Mouse (Mus musculus) ES-E14 (cell line): Measurements from ENCODE around the gene Wasf2. TPM values are rescaled to one million over a fixed set of nuclear protein-coding genes. Genes with fewer than 3 reads are reported as not detected.

Experiments
- DNase-seq: peaks from one replicate; pipeline ENCODE4 v3.0.0-alpha.2; 2013; ENCODE audit warnings: low read depth, low spot score
- H3K27ac ChIP-seq: 2 replicates; pipeline ENCODE4 v1.5.1; 2012; ENCODE audit warnings: low read depth, mild to moderate bottlenecking, low read length, moderate library complexity, mixed read lengths; ENCODE audit not compliant: poor library complexity, insufficient read depth, severe bottlenecking
- H3K36me3 ChIP-seq: 2 replicates; pipeline ENCODE4 v1.6.1; 2012; ENCODE audit warnings: mild to moderate bottlenecking, low read length, moderate library complexity, mixed read lengths; ENCODE audit not compliant: control insufficient read depth, poor library complexity, insufficient read depth, severe bottlenecking
- H3K4me1 ChIP-seq, 2 experiments: fragments of 150-350 bp in 1 of 2; sonication (generic) in 1 of 2; 2 replicates each; pipeline ENCODE4 v1.6.1; 2012; ENCODE audit warnings: low read length in 2 of 2, mild to moderate bottlenecking in 1 of 2, mixed read lengths in 1 of 2; ENCODE audit not compliant: control insufficient read depth in 2 of 2, insufficient read depth in 2 of 2, poor library complexity in 1 of 2
- H3K4me3 ChIP-seq, 2 experiments: fragments of 150-350 bp in 1 of 2; sonication (generic) in 1 of 2; 2 replicates each; pipeline ENCODE4 v1.5.1; 2012; ENCODE audit warnings: low read length in 2 of 2, low read depth in 1 of 2, mild to moderate bottlenecking in 1 of 2, mixed read lengths in 1 of 2; ENCODE audit not compliant: insufficient read depth in 1 of 2, poor library complexity in 1 of 2, severe bottlenecking in 1 of 2
- H3K9ac ChIP-seq: 2 replicates; pipeline ENCODE4 v1.6.1; 2012; ENCODE audit warnings: low read depth, mild to moderate bottlenecking, low read length, mixed read lengths; ENCODE audit not compliant: poor library complexity, insufficient read depth, severe bottlenecking
- H3K9me3 ChIP-seq: fragments of 150-350 bp; sonication (generic); 2 replicates; pipeline ENCODE4 v1.6.1; 2012; ENCODE audit warnings: low read depth, mild to moderate bottlenecking, low read length; ENCODE audit not compliant: control insufficient read depth, insufficient read depth
- CHD2 ChIP-seq: IDR thresholded peaks from 2 replicates; pipeline ENCODE4 v1.6.1; 2014; ENCODE audit warnings: mild to moderate bottlenecking, low read depth, low read length, inconsistent platforms
- HCFC1 ChIP-seq: IDR thresholded peaks from 2 replicates; pipeline ENCODE4 v1.6.1; 2012; ENCODE audit warnings: low read length, inconsistent platforms, borderline replicate concordance; ENCODE audit not compliant: insufficient read depth
- MAFK ChIP-seq: IDR thresholded peaks from 2 replicates; pipeline ENCODE4 v1.6.1; 2014; ENCODE audit warnings: mild to moderate bottlenecking, low read depth, low read length, inconsistent platforms; ENCODE audit not compliant: insufficient read depth
- ZC3H11A ChIP-seq: IDR thresholded peaks from 2 replicates; pipeline ENCODE4 v1.6.1; 2012; ENCODE audit warnings: low read depth, mild to moderate bottlenecking, inconsistent platforms, low read length, borderline replicate concordance
- ZNF384 ChIP-seq: IDR thresholded peaks from 2 replicates; pipeline ENCODE4 v1.6.1; 2012; ENCODE audit warnings: low read depth, low read length, inconsistent platforms
- in situ Hi-C, 2 experiments: fragments of 600-800 bp; cut with MboI; formaldehyde crosslinking; loops; one replicate each; pipeline ENCODE4 v1.15.1; 2025; ENCODE audit warnings: low sequenced_read_pairs in 2 of 2, inconsistent platforms in 1 of 2; ENCODE audit not compliant: unreplicated experiment in 2 of 2
- total RNA-seq: library from RNA; depleted of rRNA; stranded (reverse); fragments of 300-350 nt; gene quantifications from 2 replicates; pipeline ENCODE4 v1.2.3, GENCODE M21; 2012

Gene Wasf2
- total RNA-seq, 1 experiment = 32.3 TPM

- peaks cover 16% of the 10 kb centered on the region for H3K36me3 ChIP-seq
- H3K9ac ChIP-seq = no peak overlapping the region
- no peak overlapping the region for H3K4me3 ChIP-seq
- H3K4me1 ChIP-seq = peaks cover 8 to 10% of the 10 kb centered on the region in 2 experiments; a peak in 3 of 4 replicates
- DNase-seq = no peak
- in situ Hi-C loops = no loop called here
- H3K9me3 ChIP-seq = no peaks in the 10 kb centered on the region
- peak overlapping the region; percentile 7; the same call in 1 of the 2 replicates for H3K27ac ChIP-seq
- no peak for TF ChIP-seq ZNF384
- TF ChIP-seq HCFC1 = no peak
- no peak for TF ChIP-seq CHD2
- TF ChIP-seq MAFK = no peak
- no peak for TF ChIP-seq ZC3H11A
These were observed 52.2 kb downstream of the Wasf2 start for GRCm38 (mm10) chr4:133182439-133183033.

DNA sequence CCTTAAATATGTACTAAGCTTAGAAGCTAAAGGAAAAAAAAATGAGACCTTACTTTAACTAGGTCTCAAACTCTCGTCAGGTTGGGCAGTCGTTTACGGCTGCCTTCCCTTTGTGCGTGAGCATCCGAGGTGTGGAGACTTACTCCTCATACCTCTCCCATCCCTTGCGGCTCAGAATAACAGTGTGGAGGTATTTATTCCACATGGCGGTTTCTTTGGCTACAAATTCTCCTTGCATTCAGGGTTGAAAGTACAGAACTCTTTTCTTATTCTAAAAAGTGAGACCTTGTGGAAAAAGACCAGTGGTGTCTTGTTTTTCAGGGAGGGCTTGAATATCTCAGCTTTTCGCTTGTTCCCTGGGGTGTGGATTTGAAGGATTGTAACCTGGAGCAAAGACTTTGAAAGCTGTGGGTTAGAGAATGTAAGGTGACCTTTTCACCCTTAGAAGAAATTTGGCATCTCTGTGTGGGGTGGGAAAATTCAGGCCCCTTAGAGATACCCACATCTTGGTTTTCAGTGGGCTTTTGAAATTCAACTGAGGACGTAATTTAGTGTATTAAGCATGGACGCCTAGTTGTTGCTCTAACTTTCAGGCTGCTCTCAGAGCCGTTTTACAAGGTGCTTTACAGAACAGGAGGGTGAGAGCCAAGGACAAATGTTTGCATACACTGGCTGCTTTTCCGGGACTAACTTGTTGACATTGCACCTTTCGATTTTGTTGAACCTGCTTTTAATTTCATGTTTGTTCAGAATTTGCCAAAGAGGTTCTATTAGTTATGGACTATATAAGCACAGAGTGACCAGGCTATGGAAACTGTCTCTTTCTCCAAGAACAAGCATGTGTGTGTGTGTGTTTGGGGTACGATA is 54.0 kb downstream of the Wasf2 start:
- in situ Hi-C loops = no loop called here
- no peak overlapping the region for H3K4me3 ChIP-seq
- no peak for DNase-seq
- peak overlapping the region; percentile 88; the same call in 1 of the 2 replicates for H3K27ac ChIP-seq
- no peak for TF ChIP-seq CHD2
- no peak for TF ChIP-seq MAFK
- TF ChIP-seq HCFC1 = no peak
- TF ChIP-seq ZC3H11A = no peak
- no peak for TF ChIP-seq ZNF384
- peaks cover 10% of the 10 kb centered on the region in 2 experiments; a peak in 3 of 4 replicates for H3K4me1 ChIP-seq
- H3K9ac ChIP-seq = no peak overlapping the region; the same call in 1 of the 2 replicates
- H3K36me3 ChIP-seq = peaks cover 18% of the 10 kb centered on the region
- no peaks in the 10 kb centered on the region for H3K9me3 ChIP-seq

- DNase-seq = no peak
- Histone ChIP-seq H3K9ac (no peak overlapping the region), H3K4me1 (peaks cover 10 to 13% of the 10 kb centered on the region in 2 experiments; a peak in 3 of 4 replicates), H3K27ac (peak overlapping the region; percentile 54; the same call in 1 of the 2 replicates), H3K36me3 (peaks cover 17% of the 10 kb centered on the region), H3K4me3 (no peak overlapping the region), H3K9me3 (no peaks in the 10 kb centered on the region)
- in situ Hi-C loops = no loop called here
- no peak for TF ChIP-seq ZNF384
- TF ChIP-seq HCFC1 = no peak
- TF ChIP-seq MAFK = no peak
- TF ChIP-seq CHD2 = no peak
- TF ChIP-seq ZC3H11A = no peak
These were observed 54.8 kb downstream of the Wasf2 start for GRCm38 (mm10) chr4:133184898-133185665.

GRCm38 (mm10) chr4:133185893-133186292 is 55.6 kb downstream of the Wasf2 start:
- TF ChIP-seq HCFC1 (no peak), CHD2 (no peak), ZNF384 (no peak), MAFK (no peak), ZC3H11A (no peak)
- Histone ChIP-seq H3K36me3 (peaks cover 21% of the 10 kb centered on the region), H3K9ac (no peak overlapping the region)

More at GRCm38 (mm10) chr4:133185893-133186292, 55.6 kb downstream of the Wasf2 start:
- no peak for DNase-seq
- in situ Hi-C loops = no loop called here
- peaks cover 10 to 13% of the 10 kb centered on the region in 2 experiments; a peak in 3 of 4 replicates for H3K4me1 ChIP-seq
- H3K9me3 ChIP-seq = no peaks in the 10 kb centered on the region
- no peak overlapping the region for H3K27ac ChIP-seq
- H3K4me3 ChIP-seq = no peak overlapping the region
